Mouse (Mus musculus) CH12.LX (cell line): Measurements from ENCODE around the gene Cfap45. TPM values are rescaled to one million over a fixed set of nuclear protein-coding genes. Genes with fewer than 3 reads are reported as not detected.

ENCODE experiments used
- DNase-seq: peaks from one replicate; pipeline ENCODE4 v3.0.0-alpha.2; 2013; ENCODE audit errors: extremely low read depth
- H3K27ac ChIP-seq: 2 replicates; pipeline ENCODE4 v1.5.1; 2012; ENCODE audit warnings: low read depth, mild to moderate bottlenecking, control low read depth, moderate library complexity; ENCODE audit not compliant: insufficient read depth
- H3K27me3 ChIP-seq: replicated peaks from 2 replicates; pipeline ENCODE3; 2012; ENCODE audit warnings: inconsistent platforms
- H3K36me3 ChIP-seq, 2 experiments: replicated peaks in 1 of 2; 2 replicates each; pipeline versions ENCODE3 to v1.6.1; 2012; ENCODE audit warnings: inconsistent platforms in 1 of 2, low read length in 1 of 2, mild to moderate bottlenecking in 1 of 2, mixed read lengths in 1 of 2, moderate library complexity in 1 of 2; ENCODE audit not compliant: control insufficient read depth in 1 of 2, insufficient read depth in 1 of 2
- H3K4me1 ChIP-seq, 2 experiments: 2 replicates each; pipeline ENCODE4 v1.6.1; 2012; ENCODE audit warnings: inconsistent platforms in 1 of 2, moderate library complexity in 1 of 2; ENCODE audit not compliant: insufficient read depth in 2 of 2, control insufficient read depth in 1 of 2
- H3K4me2 ChIP-seq: 2 replicates; pipeline ENCODE4 v1.6.1; 2012; ENCODE audit warnings: low read depth, mild to moderate bottlenecking, control low read depth; ENCODE audit not compliant: poor library complexity, insufficient read depth, severe bottlenecking
- H3K4me3 ChIP-seq, 3 experiments: fragments of 150-350 bp in 1 of 3; sonication (generic) in 1 of 3; replicated peaks in 1 of 3; 2 replicates each; pipeline versions ENCODE3 to v1.5.1; 2011 to 2012; ENCODE audit warnings: low read depth in 2 of 3, low read length in 2 of 3, mild to moderate bottlenecking in 2 of 3, moderate library complexity in 2 of 3, control low read depth in 1 of 3, improper control_type of control experiment in 1 of 3, inconsistent platforms in 1 of 3, mixed read lengths in 1 of 3; ENCODE audit not compliant: poor library complexity in 1 of 3
- H3K79me2 ChIP-seq: replicated peaks from 2 replicates; pipeline ENCODE4 v1.6.1; 2012; ENCODE audit warnings: mild to moderate bottlenecking, moderate library complexity; ENCODE audit not compliant: control insufficient read depth, poor library complexity, insufficient read depth, severe bottlenecking; ENCODE audit errors: extremely low read depth
- H3K9ac ChIP-seq: 2 replicates; pipeline ENCODE4 v1.6.1; 2012; ENCODE audit warnings: low read depth, mild to moderate bottlenecking, control low read depth, moderate library complexity; ENCODE audit not compliant: insufficient read depth
- H3K9me3 ChIP-seq: replicated peaks from 2 replicates; pipeline ENCODE3; 2012; ENCODE audit warnings: low read length, inconsistent platforms, mixed read lengths
- CHD1 ChIP-seq: IDR thresholded peaks from 2 replicates; pipeline ENCODE4 v1.6.1; 2012; ENCODE audit warnings: low read depth, low read length, improper control_type of control experiment, inconsistent platforms
- CHD2 ChIP-seq: IDR thresholded peaks from 2 replicates; pipeline ENCODE4 v1.6.1; 2011; ENCODE audit warnings: low read length, improper control_type of control experiment
- CTCF ChIP-seq, 2 experiments: IDR thresholded peaks in 1 of 2; conservative IDR thresholded peaks in 1 of 2; 2 replicates each; pipeline ENCODE4 v1.5.1; 2011 to 2012; ENCODE audit warnings: low read depth in 2 of 2, low read length in 2 of 2, improper control_type of control experiment in 1 of 2, inconsistent platforms in 1 of 2, mild to moderate bottlenecking in 1 of 2, moderate library complexity in 1 of 2
- ELF1 ChIP-seq: IDR thresholded peaks from 2 replicates; pipeline ENCODE4 v1.6.1; 2014; ENCODE audit warnings: low read depth, mild to moderate bottlenecking, inconsistent platforms, low read length, improper control_type of control experiment
- EP300 ChIP-seq: IDR thresholded peaks from 2 replicates; pipeline ENCODE4 v1.6.1; 2011; ENCODE audit warnings: low read length, improper control_type of control experiment
- ETS1 ChIP-seq: conservative IDR thresholded peaks from 2 replicates; pipeline ENCODE4 v1.6.1; 2012; ENCODE audit warnings: low read depth, mild to moderate bottlenecking, inconsistent platforms, low read length, improper control_type of control experiment, moderate library complexity
- HCFC1 ChIP-seq: IDR thresholded peaks from 2 replicates; pipeline ENCODE4 v1.6.1; 2012; ENCODE audit warnings: low read depth, mild to moderate bottlenecking, inconsistent platforms, low read length, improper control_type of control experiment
- IRF4 ChIP-seq: IDR thresholded peaks from 2 replicates; pipeline ENCODE4 v1.6.1; 2014; ENCODE audit warnings: low read depth, mild to moderate bottlenecking, inconsistent platforms, low read length, improper control_type of control experiment
- JUN ChIP-seq: IDR thresholded peaks from 2 replicates; pipeline ENCODE4 v1.6.1; 2011; ENCODE audit warnings: low read depth, mild to moderate bottlenecking, low read length, improper control_type of control experiment, moderate library complexity; ENCODE audit not compliant: insufficient read depth
- JUND ChIP-seq: conservative IDR thresholded peaks from 2 replicates; pipeline ENCODE4 v1.6.1; 2011; ENCODE audit warnings: low read depth, low read length, improper control_type of control experiment
- KAT2A ChIP-seq: IDR thresholded peaks from 2 replicates; pipeline ENCODE4 v1.6.1; 2012; ENCODE audit warnings: low read length, improper control_type of control experiment, inconsistent platforms; ENCODE audit not compliant: insufficient replicate concordance
- MAFK ChIP-seq: IDR thresholded peaks from 2 replicates; pipeline ENCODE4 v1.6.1; 2011; ENCODE audit warnings: low read length, improper control_type of control experiment; ENCODE audit not compliant: insufficient replicate concordance
- MAX ChIP-seq: IDR thresholded peaks from 2 replicates; pipeline ENCODE4 v1.6.1; 2011; ENCODE audit warnings: low read length, improper control_type of control experiment
- MAZ ChIP-seq: IDR thresholded peaks from 2 replicates; pipeline ENCODE4 v1.6.1; 2012; ENCODE audit warnings: low read depth, mild to moderate bottlenecking, inconsistent platforms, low read length, improper control_type of control experiment, moderate library complexity
- MEF2A ChIP-seq: IDR thresholded peaks from 2 replicates; pipeline ENCODE4 v1.6.1; 2014; ENCODE audit warnings: low read depth, mild to moderate bottlenecking, inconsistent platforms, low read length, improper control_type of control experiment, borderline replicate concordance
- MXI1 ChIP-seq: IDR thresholded peaks from 2 replicates; pipeline ENCODE4 v1.6.1; 2011; ENCODE audit warnings: mild to moderate bottlenecking, low read depth, low read length, improper control_type of control experiment
- MYC ChIP-seq: IDR thresholded peaks from 2 replicates; pipeline ENCODE4 v1.6.1; 2011; ENCODE audit warnings: low read depth, mild to moderate bottlenecking, improper control_type of control experiment, low read length
- NELFE ChIP-seq: IDR thresholded peaks from 2 replicates; pipeline ENCODE4 v1.6.1; 2011; ENCODE audit warnings: low read depth, low read length, improper control_type of control experiment
- POLR2A ChIP-seq: IDR thresholded peaks from 2 replicates; pipeline ENCODE4 v1.6.1; 2011; ENCODE audit warnings: low read depth, mild to moderate bottlenecking, improper control_type of control experiment, low read length
- RAD21 ChIP-seq: IDR thresholded peaks from 2 replicates; pipeline ENCODE4 v1.6.1; 2011; ENCODE audit warnings: low read depth, mild to moderate bottlenecking, low read length, improper control_type of control experiment, moderate library complexity
- SIN3A ChIP-seq: IDR thresholded peaks from 2 replicates; pipeline ENCODE4 v1.6.1; 2012; ENCODE audit warnings: low read length, improper control_type of control experiment, inconsistent platforms
- SMC3 ChIP-seq: IDR thresholded peaks from 2 replicates; pipeline ENCODE4 v1.6.1; 2011; ENCODE audit warnings: low read depth, low read length, improper control_type of control experiment
- TBP ChIP-seq: conservative IDR thresholded peaks from 2 replicates; pipeline ENCODE4 v1.6.1; 2011; ENCODE audit warnings: low read depth, low read length, improper control_type of control experiment
- TCF12 ChIP-seq: IDR thresholded peaks from 2 replicates; pipeline ENCODE4 v1.6.1; 2014; ENCODE audit warnings: low read depth, mild to moderate bottlenecking, inconsistent platforms, low read length, improper control_type of control experiment
- UBTF ChIP-seq: IDR thresholded peaks from 2 replicates; pipeline ENCODE4 v1.6.1; 2012; ENCODE audit warnings: low read depth, mild to moderate bottlenecking, inconsistent platforms, low read length, improper control_type of control experiment, moderate library complexity
- ZC3H11A ChIP-seq: IDR thresholded peaks from 2 replicates; pipeline ENCODE4 v1.6.1; 2012; ENCODE audit warnings: low read depth, mild to moderate bottlenecking, inconsistent platforms, low read length, improper control_type of control experiment
- ZMIZ1 ChIP-seq: IDR thresholded peaks from 2 replicates; pipeline ENCODE4 v1.6.1; 2012; ENCODE audit warnings: low read depth, mild to moderate bottlenecking, inconsistent platforms, low read length, improper control_type of control experiment
- dilution Hi-C: fragments of 300-500 bp; cut with MboI; formaldehyde crosslinking; loops from 2 replicates; pipeline ENCODE4 v1.14.3; 2020; ENCODE audit warnings: low sequenced_read_pairs; ENCODE audit not compliant: extremely low pct_unique_long_range_greater_than_20kb, extremely low pct_ligation_motif_present
- in situ Hi-C: fragments of 300-500 bp; cut with MboI; formaldehyde crosslinking; loops from 3 replicates; pipeline ENCODE4 v1.14.3; 2019; ENCODE audit warnings: low sequenced_read_pairs, low pct_ligation_motif_present, low pct_unique_long_range_greater_than_20kb, mixed read lengths
- polyA plus RNA-seq: library from polyadenylated mRNA; unstranded; fragments of >175 nt; gene quantifications from 2 replicates; pipeline ENCODE4 v1.2.1, GENCODE M21; 2012; ENCODE audit warnings: low read depth; ENCODE audit not compliant: insufficient read length
- total RNA-seq, 2 experiments: library from RNA; depleted of rRNA; stranded (reverse); fragments of 300-350 nt in 1 of 2; fragments of >200 nt in 1 of 2; gene quantifications; 2 replicates each; pipeline ENCODE4 v1.2.3; 2012 to 2014

Cfap45 gene
- total and polyA plus RNA-seq, 3 experiments: not detected

GRCm38 (mm10) chr1:172527431-172527830 is 6.8 kb downstream of the Cfap45 start:
- no peak for DNase-seq
- Histone ChIP-seq H3K9ac (no peak overlapping the region), H3K36me3 (no peaks in the 10 kb centered on the region), H3K4me2 (no peak overlapping the region), H3K9me3 (no peaks in the 10 kb centered on the region), H3K27me3 (peaks cover 16% of the 10 kb centered on the region), H3K79me2 (no peaks in the 10 kb centered on the region), H3K27ac (no peak overlapping the region), H3K4me3 (no peak overlapping the region)
- dilution Hi-C loops (no loop called here), in situ Hi-C loops (no loop called here)
- TF ChIP-seq CTCF (conservative IDR thresholded peaks at IDR 0.05 in 1 of 2, IDR thresholded peaks at IDR 0.05 in 1 of 2; ENCODE audit: low read depth in 2 of 2, low read length in 2 of 2) (no peak), CHD2 (no peak), ETS1 (no peak), UBTF (no peak), MAFK (no peak), POLR2A (no peak), TBP (no peak), MXI1 (no peak), SIN3A (no peak), KAT2A (no peak), ZMIZ1 (no peak), JUND (no peak), CHD1 (no peak), ELF1 (no peak), MAX (no peak), JUN (no peak), HCFC1 (no peak)
- TF ChIP-seq, all 38 proteins: peak for 0
- H3K4me1 ChIP-seq: peaks cover 14 to 48% of the 10 kb centered on the region in 2 experiments

GRCm38 (mm10) chr1:172528701-172529100 is 8.1 kb downstream of the Cfap45 start:
- dilution Hi-C loops (no loop called here), in situ Hi-C loops (no loop called here)
- no peaks in the 10 kb centered on the region for H3K9me3 ChIP-seq
- H3K4me3 ChIP-seq: no peak overlapping the region
- peak; percentile 100 for TF ChIP-seq SMC3
- TF ChIP-seq CTCF (conservative IDR thresholded peaks at IDR 0.05 in 1 of 2, IDR thresholded peaks at IDR 0.05 in 1 of 2; ENCODE audit: low read depth in 2 of 2, low read length in 2 of 2): peak; percentile 82 to 100
- TF ChIP-seq TCF12: peak; percentile 34; the same call in 1 of the 2 replicates
- TF ChIP-seq ETS1: no peak
- no peak for TF ChIP-seq EP300
- TF ChIP-seq IRF4: peak; percentile 70; the same call in 1 of the 2 replicates
- TF ChIP-seq MAZ: 0 out of 2 replicates have a peak, but pooled peaks have one; percentile 43
- no peak; the same call in 1 of the 2 replicates for TF ChIP-seq SIN3A
- TF ChIP-seq TBP: no peak
- no peak for TF ChIP-seq UBTF
- TF ChIP-seq RAD21: no peak; the same call in none of the 2 replicates
- peak; percentile 46; the same call in 1 of the 2 replicates for TF ChIP-seq MEF2A
- peak; percentile 90; the same call in 1 of the 2 replicates for TF ChIP-seq NELFE
- peak; percentile 92 for TF ChIP-seq ZC3H11A
- TF ChIP-seq ELF1: peak; percentile 89
- peak; percentile 50; the same call in 1 of the 2 replicates for TF ChIP-seq MYC
- DNase-seq: peak; percentile 95
- no peaks in the 10 kb centered on the region for H3K36me3 ChIP-seq
- H3K4me1 ChIP-seq: peaks cover 6 to 36% of the 10 kb centered on the region in 2 experiments
- H3K27me3 ChIP-seq: peaks cover 21% of the 10 kb centered on the region
- no peak overlapping the region for H3K27ac ChIP-seq
- no peaks in the 10 kb centered on the region for H3K79me2 ChIP-seq
- H3K4me2 ChIP-seq: no peak overlapping the region
- no peak overlapping the region for H3K9ac ChIP-seq
